Mouse (Mus musculus): ENCODE data around the gene Sgsh. TPM values are rescaled to one million over a fixed set of nuclear protein-coding genes. Genes with fewer than 3 reads are reported as not detected.

The Sgsh gene
- polyA plus RNA-seq, 1 experiment from 2014 or later: 5.0 TPM

- Histone ChIP-seq H3K4me2 (ENCODE audit: low read depth, low read length) (peak overlapping the region; percentile 92), H3K27ac (ENCODE audit: low read depth, low read length) (peak overlapping the region; percentile 39; the same call in 1 of the 2 replicates), H3K4me3 (ENCODE audit: low read depth, low read length) (peak overlapping the region; percentile 55), H3K36me3 (ENCODE audit: control insufficient read depth, insufficient read depth, low read length) (no peaks in the 10 kb centered on the region), H3K9me3 (ENCODE audit: control insufficient read depth, low read length) (no peaks in the 10 kb centered on the region), H3K9ac (replicated peaks; ENCODE audit: low read depth, low read length) (peak overlapping the region; percentile 50), H3K4me1 (ENCODE audit: control insufficient read depth, insufficient read depth, low read length) (no peaks in the 10 kb centered on the region), H3K27me3 (ENCODE audit: control insufficient read depth, insufficient read depth, low read length) (no peaks in the 10 kb centered on the region)
- WGBS: 10% methylated on average over 23 of the region's 23 CpGs
- 0 out of 2 replicates have a peak, but pooled peaks have one; percentile 9 for ATAC-seq (ENCODE audit: low read depth)
These were observed 416 bp downstream of the Sgsh start for GRCm38 (mm10) chr11:119354798-119355442.

DNA sequence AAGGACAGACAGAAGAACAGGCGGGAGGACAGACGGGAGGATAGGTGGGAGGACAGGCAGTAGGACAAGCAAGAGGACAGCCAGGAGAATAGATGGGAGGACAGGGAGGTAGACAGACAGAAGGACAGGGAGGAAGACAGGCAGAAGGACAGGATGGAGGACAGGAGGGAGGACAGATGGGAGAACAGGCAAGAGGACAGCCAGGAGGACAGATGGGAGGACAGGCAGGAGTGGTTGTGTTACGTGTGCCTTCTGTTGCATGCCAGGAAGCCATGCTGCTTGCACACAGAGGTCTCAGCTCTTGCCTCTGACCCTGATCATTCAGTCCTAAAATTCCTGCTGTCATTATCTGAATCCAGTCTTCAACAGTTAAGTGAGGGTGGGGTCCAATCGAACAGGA is 1.4 kb downstream of the Sgsh start:
- no peaks in the 10 kb centered on the region for H3K36me3 ChIP-seq (ENCODE audit: control insufficient read depth, insufficient read depth, low read length)
- H3K27ac ChIP-seq (ENCODE audit: low read depth, low read length): no peak overlapping the region
- no peak overlapping the region for H3K4me2 ChIP-seq (ENCODE audit: low read depth, low read length)
- no peak overlapping the region for H3K9ac ChIP-seq (replicated peaks; ENCODE audit: low read depth, low read length)
- no peaks in the 10 kb centered on the region for H3K9me3 ChIP-seq (ENCODE audit: control insufficient read depth, low read length)
- 85% methylated on average over 4 of the region's 4 CpGs for WGBS
- no peaks in the 10 kb centered on the region for H3K27me3 ChIP-seq (ENCODE audit: control insufficient read depth, insufficient read depth, low read length)
- H3K4me1 ChIP-seq (ENCODE audit: control insufficient read depth, insufficient read depth, low read length): no peaks in the 10 kb centered on the region
- no peak overlapping the region for H3K4me3 ChIP-seq (ENCODE audit: low read depth, low read length)
- ATAC-seq (ENCODE audit: low read depth): no peak

DNA sequence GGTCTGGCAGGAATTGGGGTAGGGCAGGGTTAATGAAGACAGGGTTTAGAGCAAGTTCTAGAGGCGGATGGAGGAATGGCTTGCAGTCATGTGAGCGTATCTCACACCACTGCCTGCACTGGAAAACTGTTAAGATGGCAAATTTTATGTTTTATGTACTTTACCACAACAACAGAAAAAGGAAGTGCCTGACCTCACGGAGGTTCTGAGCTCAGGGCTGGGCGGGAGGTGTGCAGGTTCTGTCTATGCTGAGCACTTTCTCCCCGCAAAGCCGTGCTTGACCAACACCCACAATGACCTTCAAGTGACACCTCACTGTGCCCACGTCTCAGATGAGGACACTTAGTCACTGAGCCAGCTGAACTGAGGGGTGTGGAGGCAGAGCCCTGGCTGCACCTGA is 3.2 kb downstream of the Sgsh start:
- H3K4me2 ChIP-seq (ENCODE audit: low read depth, low read length): no peak overlapping the region
- no peaks in the 10 kb centered on the region for H3K36me3 ChIP-seq (ENCODE audit: control insufficient read depth, insufficient read depth, low read length)
- no peak for ATAC-seq (ENCODE audit: low read depth)
- H3K4me3 ChIP-seq (ENCODE audit: low read depth, low read length): no peak overlapping the region
- H3K4me1 ChIP-seq (ENCODE audit: control insufficient read depth, insufficient read depth, low read length): no peaks in the 10 kb centered on the region
- no peaks in the 10 kb centered on the region for H3K9me3 ChIP-seq (ENCODE audit: control insufficient read depth, low read length)
- H3K27ac ChIP-seq (ENCODE audit: low read depth, low read length): no peak overlapping the region
- 78% methylated on average over 7 of the region's 7 CpGs for WGBS
- no peak overlapping the region for H3K9ac ChIP-seq (replicated peaks; ENCODE audit: low read depth, low read length)
- no peaks in the 10 kb centered on the region for H3K27me3 ChIP-seq (ENCODE audit: control insufficient read depth, insufficient read depth, low read length)

DNA sequence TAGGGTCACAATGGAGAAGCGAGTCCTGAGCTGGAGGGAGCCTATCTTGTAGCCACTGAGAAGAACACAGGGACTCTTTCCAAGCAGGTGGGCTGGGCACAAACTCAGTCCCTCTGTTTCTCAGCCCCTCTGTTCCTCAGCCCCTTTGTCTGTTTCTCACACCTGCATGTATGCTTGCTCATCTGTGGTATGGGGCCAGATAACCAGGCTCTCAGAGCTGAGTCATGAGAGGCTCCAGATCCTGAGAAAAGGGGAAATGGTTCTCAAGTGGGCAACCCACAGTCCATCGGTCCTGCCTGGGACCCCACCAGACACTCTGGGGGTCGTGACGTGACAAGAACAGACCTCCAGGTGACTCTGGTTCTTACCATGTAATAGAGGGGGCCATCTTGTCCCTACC is 8.2 kb downstream of the Sgsh start:
- H3K27me3 ChIP-seq (ENCODE audit: control insufficient read depth, insufficient read depth, low read length): no peaks in the 10 kb centered on the region
- no peaks in the 10 kb centered on the region for H3K4me1 ChIP-seq (ENCODE audit: control insufficient read depth, insufficient read depth, low read length)
- no peak for ATAC-seq (ENCODE audit: low read depth)
- no peak overlapping the region for H3K9ac ChIP-seq (replicated peaks; ENCODE audit: low read depth, low read length)
- no peak overlapping the region for H3K4me3 ChIP-seq (ENCODE audit: low read depth, low read length)
- WGBS: 93% methylated on average over 4 of the region's 4 CpGs
- no peaks in the 10 kb centered on the region for H3K36me3 ChIP-seq (ENCODE audit: control insufficient read depth, insufficient read depth, low read length)
- H3K4me2 ChIP-seq (ENCODE audit: low read depth, low read length): no peak overlapping the region
- H3K9me3 ChIP-seq (ENCODE audit: control insufficient read depth, low read length): no peaks in the 10 kb centered on the region
- no peak overlapping the region for H3K27ac ChIP-seq (ENCODE audit: low read depth, low read length)

- H3K27ac ChIP-seq (ENCODE audit: low read depth, low read length): no peak overlapping the region
- H3K27me3 ChIP-seq (ENCODE audit: control insufficient read depth, insufficient read depth, low read length): no peaks in the 10 kb centered on the region
- H3K4me3 ChIP-seq (ENCODE audit: low read depth, low read length): no peak overlapping the region
- no peaks in the 10 kb centered on the region for H3K36me3 ChIP-seq (ENCODE audit: control insufficient read depth, insufficient read depth, low read length)
- no peak for ATAC-seq (ENCODE audit: low read depth)
- H3K4me2 ChIP-seq (ENCODE audit: low read depth, low read length): no peak overlapping the region
- no peaks in the 10 kb centered on the region for H3K9me3 ChIP-seq (ENCODE audit: control insufficient read depth, low read length)
- no peak overlapping the region for H3K9ac ChIP-seq (replicated peaks; ENCODE audit: low read depth, low read length)
- WGBS: 71% methylated on average over 6 of the region's 6 CpGs
- no peaks in the 10 kb centered on the region for H3K4me1 ChIP-seq (ENCODE audit: control insufficient read depth, insufficient read depth, low read length)
These were observed 10.5 kb downstream of the Sgsh start for GRCm38 (mm10) chr11:119344865-119345264.

DNA sequence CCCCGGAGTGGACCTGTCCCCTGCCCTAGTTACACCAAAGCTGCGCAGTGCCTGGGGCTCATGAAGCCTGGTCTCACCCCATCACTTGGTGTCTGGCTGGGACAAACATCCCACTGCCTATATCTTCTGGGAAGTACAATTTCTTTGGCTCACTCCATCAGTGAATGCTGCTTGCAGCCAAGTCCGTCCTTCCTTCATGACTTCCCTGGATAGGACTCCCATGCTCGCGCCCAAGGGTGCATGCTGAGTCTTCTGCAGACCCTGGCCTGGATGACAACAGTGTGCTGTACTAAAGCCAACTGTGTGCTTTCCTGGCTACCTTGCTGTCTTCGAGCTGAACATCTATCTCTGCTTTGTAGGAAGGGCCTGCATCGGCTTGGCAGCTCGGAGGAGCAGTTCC is 11.2 kb downstream of the Sgsh start:
- Histone ChIP-seq H3K4me1 (ENCODE audit: control insufficient read depth, insufficient read depth, low read length) (no peaks in the 10 kb centered on the region), H3K27ac (ENCODE audit: low read depth, low read length) (no peak overlapping the region), H3K36me3 (ENCODE audit: control insufficient read depth, insufficient read depth, low read length) (no peaks in the 10 kb centered on the region), H3K4me3 (ENCODE audit: low read depth, low read length) (no peak overlapping the region), H3K9me3 (ENCODE audit: control insufficient read depth, low read length) (no peaks in the 10 kb centered on the region), H3K27me3 (ENCODE audit: control insufficient read depth, insufficient read depth, low read length) (no peaks in the 10 kb centered on the region), H3K4me2 (ENCODE audit: low read depth, low read length) (no peak overlapping the region), H3K9ac (replicated peaks; ENCODE audit: low read depth, low read length) (no peak overlapping the region)
- WGBS: 86% methylated on average over 8 of the region's 8 CpGs
- no peak for ATAC-seq (ENCODE audit: low read depth)

DNA sequence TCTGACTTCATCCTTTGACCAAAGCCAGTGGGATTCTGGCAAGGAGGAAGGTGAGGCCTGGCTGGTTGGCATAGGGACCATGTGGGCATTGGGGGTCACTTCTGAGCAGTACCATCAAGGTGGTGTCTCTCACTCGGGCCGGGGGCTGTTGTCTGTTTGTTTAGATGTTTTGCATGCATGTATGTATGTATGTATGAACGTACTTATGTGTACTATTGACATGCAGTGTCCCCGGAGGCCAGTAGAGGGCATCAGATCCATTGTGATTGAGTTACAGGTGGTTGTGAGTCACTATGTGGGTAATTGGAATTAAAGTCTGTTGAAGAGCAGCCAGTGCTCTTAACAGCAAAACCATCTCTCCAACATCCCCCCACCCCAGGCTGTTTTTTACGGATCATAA is 15.7 kb downstream of the Sgsh start:
- Histone ChIP-seq H3K36me3 (ENCODE audit: control insufficient read depth, insufficient read depth, low read length) (no peaks in the 10 kb centered on the region), H3K4me1 (ENCODE audit: control insufficient read depth, insufficient read depth, low read length) (no peaks in the 10 kb centered on the region), H3K4me2 (ENCODE audit: low read depth, low read length) (no peak overlapping the region), H3K27me3 (ENCODE audit: control insufficient read depth, insufficient read depth, low read length) (no peaks in the 10 kb centered on the region), H3K4me3 (ENCODE audit: low read depth, low read length) (no peak overlapping the region), H3K9me3 (ENCODE audit: control insufficient read depth, low read length) (no peaks in the 10 kb centered on the region), H3K9ac (replicated peaks; ENCODE audit: low read depth, low read length) (no peak overlapping the region), H3K27ac (ENCODE audit: low read depth, low read length) (no peak overlapping the region)
- ATAC-seq (ENCODE audit: low read depth): no peak
- 5% methylated on average over 5 of the region's 5 CpGs for WGBS

GRCm38 (mm10) chr11:119339179-119339578 is 16.2 kb downstream of the Sgsh start:
- no peak for ATAC-seq (ENCODE audit: low read depth)
- 47% methylated on average over 5 of the region's 5 CpGs for WGBS

GRCm38 (mm10) chr11:119338271-119339059 is 16.9 kb downstream of the Sgsh start:
- no peaks in the 10 kb centered on the region for H3K9me3 ChIP-seq (ENCODE audit: control insufficient read depth, low read length)
- WGBS: 77% methylated on average over 10 of the region's 10 CpGs
- H3K27ac ChIP-seq (ENCODE audit: low read depth, low read length): no peak overlapping the region
- no peaks in the 10 kb centered on the region for H3K27me3 ChIP-seq (ENCODE audit: control insufficient read depth, insufficient read depth, low read length)
- no peak overlapping the region for H3K4me2 ChIP-seq (ENCODE audit: low read depth, low read length)
- ATAC-seq (ENCODE audit: low read depth): no peak
- H3K4me1 ChIP-seq (ENCODE audit: control insufficient read depth, insufficient read depth, low read length): no peaks in the 10 kb centered on the region
- H3K9ac ChIP-seq (replicated peaks; ENCODE audit: low read depth, low read length): no peak overlapping the region
- no peaks in the 10 kb centered on the region for H3K36me3 ChIP-seq (ENCODE audit: control insufficient read depth, insufficient read depth, low read length)
- H3K4me3 ChIP-seq (ENCODE audit: low read depth, low read length): no peak overlapping the region

More at GRCm38 (mm10) chr11:119339179-119339578, 16.2 kb downstream of the Sgsh start:
- no peaks in the 10 kb centered on the region for H3K27me3 ChIP-seq (ENCODE audit: control insufficient read depth, insufficient read depth, low read length)
- H3K9me3 ChIP-seq (ENCODE audit: control insufficient read depth, low read length): no peaks in the 10 kb centered on the region
- H3K4me3 ChIP-seq (ENCODE audit: low read depth, low read length): no peak overlapping the region
- H3K9ac ChIP-seq (replicated peaks; ENCODE audit: low read depth, low read length): no peak overlapping the region
- H3K4me2 ChIP-seq (ENCODE audit: low read depth, low read length): no peak overlapping the region
- H3K27ac ChIP-seq (ENCODE audit: low read depth, low read length): no peak overlapping the region
- H3K36me3 ChIP-seq (ENCODE audit: control insufficient read depth, insufficient read depth, low read length): no peaks in the 10 kb centered on the region
- H3K4me1 ChIP-seq (ENCODE audit: control insufficient read depth, insufficient read depth, low read length): no peaks in the 10 kb centered on the region

All from neural tube, embryonic 14.5 days (tissue).